Mouse (Mus musculus) hindbrain, embryonic 10.5 days (tissue): ENCODE measurements around the gene Aldh4a1. TPM values are rescaled to one million over a fixed set of nuclear protein-coding genes. Genes with fewer than 3 reads are reported as not detected.

Source experiments
- DNase-seq: peaks from one replicate; pipeline ENCODE4 v3.0.0-alpha.2; 2017; ENCODE audit warnings: low spot score
- H3K27ac ChIP-seq: fragments of 300-500 bp; sonication (generic); 2 replicates; pipeline ENCODE4 v1.5.1; 2016; ENCODE audit warnings: mild to moderate bottlenecking, moderate library complexity
- H3K27me3 ChIP-seq: fragments of 300-500 bp; sonication (generic); 2 replicates; pipeline ENCODE4 v1.6.1; 2016; ENCODE audit warnings: mild to moderate bottlenecking; ENCODE audit not compliant: poor library complexity, insufficient read depth, severe bottlenecking
- H3K36me3 ChIP-seq: fragments of 300-500 bp; sonication (generic); 2 replicates; pipeline ENCODE4 v1.6.1; 2016; ENCODE audit warnings: mild to moderate bottlenecking, moderate library complexity
- H3K4me1 ChIP-seq: fragments of 300-500 bp; sonication (generic); replicated peaks from 2 replicates; pipeline ENCODE4 v1.6.1; 2016; ENCODE audit warnings: mild to moderate bottlenecking
- H3K4me3 ChIP-seq: fragments of 300-500 bp; sonication (generic); 2 replicates; pipeline ENCODE4 v1.5.1; 2016; ENCODE audit warnings: mild to moderate bottlenecking, moderate library complexity
- H3K9me3 ChIP-seq: fragments of 300-500 bp; sonication (generic); 2 replicates; pipeline ENCODE4 v1.6.1; 2016; ENCODE audit warnings: mild to moderate bottlenecking, moderate library complexity
- WGBS: fragments of 180-500 bp; shearing (Covaris S2); methylation state at CpG from one replicate; pipeline ENCODE4 v1.1.7; 2016; 5-methylcytosine and 5-hydroxymethylcytosine counted together
- polyA plus RNA-seq: library from polyadenylated mRNA; unstranded; fragments of >200 nt; fragmentation: Nextera tagmentation; extraction: Ambion mirVana; gene quantifications from 2 replicates; pipeline ENCODE4 v1.2.1, GENCODE M21; 2016

Gene Aldh4a1
- polyA plus RNA-seq, 1 experiment from 2014 or later = 22.5 TPM

DNA sequence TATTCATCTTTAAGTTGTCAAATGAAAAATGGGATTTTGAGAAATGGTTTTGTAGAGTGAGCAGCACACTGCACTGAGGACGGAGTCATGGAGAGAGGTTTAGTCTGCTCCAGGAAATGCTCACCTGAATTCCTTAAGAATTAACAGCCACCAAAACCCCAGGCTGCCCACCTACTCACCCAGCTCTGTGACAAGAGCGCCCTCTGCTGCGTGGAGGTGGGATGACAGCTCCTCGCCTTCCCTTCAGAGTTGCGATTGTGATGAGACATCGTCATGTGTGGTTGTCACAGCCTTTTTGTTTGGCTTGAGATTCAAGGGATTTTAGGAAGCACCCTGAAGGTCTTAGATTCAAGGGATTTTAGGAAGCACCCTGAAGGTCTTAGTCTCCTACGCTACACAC is 13.7 kb downstream of the Aldh4a1 start:
- 29% methylated on average over 7 of the region's 7 CpGs for WGBS

DNA sequence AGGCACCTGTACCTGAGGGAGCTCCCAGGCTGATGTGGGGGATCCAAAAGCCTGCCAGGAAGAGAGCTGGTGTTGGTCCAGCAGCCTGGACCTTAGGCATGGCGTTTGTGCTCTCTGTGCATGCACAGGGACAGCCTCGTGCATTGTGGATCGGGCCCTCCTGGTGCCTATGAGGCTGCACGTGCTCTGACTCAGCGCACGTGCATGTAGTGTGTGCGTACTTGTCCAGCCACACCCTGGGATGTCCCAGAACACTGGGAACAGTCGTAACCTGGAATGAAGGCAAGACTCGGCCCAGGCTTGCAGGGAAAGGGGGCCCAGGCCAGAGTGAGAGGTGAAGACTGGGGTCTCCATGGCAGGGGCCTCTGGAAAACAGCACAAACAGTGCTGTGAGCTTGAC is 15.2 kb downstream of the Aldh4a1 start:
- Histone ChIP-seq H3K36me3 (peaks cover 20% of the 10 kb centered on the region), H3K27ac (no peak overlapping the region), H3K4me3 (no peak overlapping the region), H3K27me3 (peaks cover 27% of the 10 kb centered on the region), H3K4me1 (peaks cover 36% of the 10 kb centered on the region), H3K9me3 (no peaks in the 10 kb centered on the region)
- no peak for DNase-seq
- WGBS = 89% methylated on average over 9 of the region's 9 CpGs

More for the DNA sequence above, 13.7 kb downstream of the Aldh4a1 start:
- H3K4me1 ChIP-seq = peaks cover 23% of the 10 kb centered on the region
- H3K9me3 ChIP-seq = no peaks in the 10 kb centered on the region
- no peak overlapping the region for H3K27ac ChIP-seq
- peak; percentile 70 for DNase-seq
- H3K27me3 ChIP-seq = peaks cover 12% of the 10 kb centered on the region
- no peak overlapping the region for H3K4me3 ChIP-seq
- H3K36me3 ChIP-seq = peaks cover 20% of the 10 kb centered on the region

DNA sequence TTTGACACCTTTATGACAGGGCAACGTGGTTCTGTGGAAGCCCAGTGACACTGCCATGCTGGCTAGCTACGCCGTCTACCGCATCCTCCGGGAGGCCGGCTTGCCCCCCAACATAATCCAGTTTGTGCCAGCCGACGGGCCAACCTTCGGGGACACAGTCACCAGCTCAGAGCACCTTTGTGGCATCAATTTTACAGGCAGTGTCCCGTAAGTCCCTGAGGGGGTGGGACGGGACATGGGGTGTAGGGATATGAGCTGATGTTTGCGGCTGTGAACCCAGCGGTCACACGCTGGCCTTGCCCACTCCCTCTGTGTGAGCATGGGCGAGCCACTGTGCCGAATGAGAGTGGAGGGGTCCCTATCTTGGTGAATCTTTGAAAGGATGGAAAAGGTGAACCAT is 15.7 kb downstream of the Aldh4a1 start:
- H3K9me3 ChIP-seq = no peaks in the 10 kb centered on the region
- H3K27me3 ChIP-seq = peaks cover 32% of the 10 kb centered on the region
- no peak overlapping the region for H3K27ac ChIP-seq
- DNase-seq = no peak
- H3K4me1 ChIP-seq = peaks cover 36% of the 10 kb centered on the region
- no peak overlapping the region for H3K4me3 ChIP-seq
- WGBS = 94% methylated on average over 16 of the region's 16 CpGs
- H3K36me3 ChIP-seq = peaks cover 20% of the 10 kb centered on the region

DNA sequence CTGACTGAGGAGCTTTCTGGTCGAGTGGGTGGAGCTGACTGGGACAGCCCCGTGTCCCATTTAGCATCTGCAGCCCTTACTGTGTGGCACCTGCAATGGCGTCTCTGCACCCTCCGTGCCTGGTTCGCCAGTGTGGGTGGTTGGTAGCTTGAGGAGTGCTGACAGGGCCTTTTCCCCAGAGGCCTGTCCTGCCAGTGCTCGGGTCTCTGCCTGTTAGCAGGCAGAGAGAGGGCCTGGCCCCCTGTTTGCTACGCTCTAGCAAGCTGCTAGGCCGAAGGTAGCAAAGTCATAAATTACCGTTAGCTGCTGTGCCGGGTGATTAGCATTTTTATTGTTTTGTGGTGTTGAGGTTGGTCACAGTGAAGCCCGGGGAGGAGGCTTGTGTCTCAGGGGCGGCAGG is 17.1 kb downstream of the Aldh4a1 start:
- Histone ChIP-seq H3K4me1 (peaks cover 41% of the 10 kb centered on the region), H3K27ac (peak overlapping the region; percentile 63; the same call in 1 of the 2 replicates), H3K9me3 (no peaks in the 10 kb centered on the region), H3K27me3 (peaks cover 38% of the 10 kb centered on the region), H3K4me3 (no peak overlapping the region), H3K36me3 (peaks cover 22% of the 10 kb centered on the region)
- WGBS = 31% methylated on average over 12 of the region's 12 CpGs
- no peak for DNase-seq

DNA sequence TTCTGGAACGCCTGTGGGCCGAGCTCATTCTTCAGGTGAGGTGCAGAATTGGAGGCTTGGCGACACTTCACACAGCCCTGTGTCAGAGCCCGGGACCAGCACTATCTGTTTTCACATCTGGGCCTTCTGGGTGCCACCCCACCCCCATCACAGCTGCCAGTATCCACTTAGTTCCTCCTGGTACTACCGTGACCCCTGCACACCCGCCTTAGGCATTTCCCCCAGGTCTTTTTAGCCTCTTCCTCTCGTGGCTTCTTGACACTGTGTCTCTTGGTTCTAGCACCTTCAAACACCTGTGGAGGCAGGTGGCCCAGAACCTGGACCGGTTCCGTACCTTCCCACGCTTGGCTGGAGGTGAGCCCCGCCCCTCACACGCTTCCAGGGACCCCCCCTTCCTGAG is 17.7 kb downstream of the Aldh4a1 start:
- 0 out of 2 replicates have a peak overlapping the region, but pooled peaks have one; percentile 63 for H3K27ac ChIP-seq
- H3K27me3 ChIP-seq = peaks cover 38% of the 10 kb centered on the region

DNA sequence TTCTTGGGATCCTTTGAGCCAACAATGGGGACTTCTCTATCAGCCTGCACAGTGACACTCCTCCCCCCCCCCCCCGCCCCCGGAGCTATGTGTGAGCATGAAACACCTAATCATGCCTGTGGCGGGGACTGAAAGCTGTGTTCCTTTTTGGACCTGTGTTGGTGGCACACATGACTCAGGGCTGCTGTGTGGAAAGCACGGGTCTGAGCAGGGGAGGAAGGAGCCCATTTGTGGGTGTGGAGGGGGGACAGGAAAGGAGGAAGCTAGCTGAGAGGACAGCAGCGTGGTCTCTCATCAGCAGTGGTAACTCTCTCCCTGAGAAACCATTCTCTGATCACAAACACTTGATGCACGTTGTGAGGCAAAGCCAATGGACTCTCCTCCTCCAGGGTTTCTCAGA is 18.1 kb downstream of the Aldh4a1 start:
- H3K9me3 ChIP-seq = no peaks in the 10 kb centered on the region
- H3K36me3 ChIP-seq = peaks cover 25% of the 10 kb centered on the region
- WGBS = 58% methylated on average over 6 of the region's 6 CpGs
- H3K4me1 ChIP-seq = peaks cover 41% of the 10 kb centered on the region
- H3K27me3 ChIP-seq = peaks cover 38% of the 10 kb centered on the region
- H3K4me3 ChIP-seq = no peak overlapping the region
- H3K27ac ChIP-seq = no peak overlapping the region
- DNase-seq = no peak

More for the DNA sequence above, 17.7 kb downstream of the Aldh4a1 start:
- H3K4me3 ChIP-seq = no peak overlapping the region
- peaks cover 26% of the 10 kb centered on the region for H3K36me3 ChIP-seq
- H3K4me1 ChIP-seq = peaks cover 41% of the 10 kb centered on the region
- H3K9me3 ChIP-seq = no peaks in the 10 kb centered on the region
- 71% methylated on average over 12 of the region's 12 CpGs for WGBS
- DNase-seq = no peak

DNA sequence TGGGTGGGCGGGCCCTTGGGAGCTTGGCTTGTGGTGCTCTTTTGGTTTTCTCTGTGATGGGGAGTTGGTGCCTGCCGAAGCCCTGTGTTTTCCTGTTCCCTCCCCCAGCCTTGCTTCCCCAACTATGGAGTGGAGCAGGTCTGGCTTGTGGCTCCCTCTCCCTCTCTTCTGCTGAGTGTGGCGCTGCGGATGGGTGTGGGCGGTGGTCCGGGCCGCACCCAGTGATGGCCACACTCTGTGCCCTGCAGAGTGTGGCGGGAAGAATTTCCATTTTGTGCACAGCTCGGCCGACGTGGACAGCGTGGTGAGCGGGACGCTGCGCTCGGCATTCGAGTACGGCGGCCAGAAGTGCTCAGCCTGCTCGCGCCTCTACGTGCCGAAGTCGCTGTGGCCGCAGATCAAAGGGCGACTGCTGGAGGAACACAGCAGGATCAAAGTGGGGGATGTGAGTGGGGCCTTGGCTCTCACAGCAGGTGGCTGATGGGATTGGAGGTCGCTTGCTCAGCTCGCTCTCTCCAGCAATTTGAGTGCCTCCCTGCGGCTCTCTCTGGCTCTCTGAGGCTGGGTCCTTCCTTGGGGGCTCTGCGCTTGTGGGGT is 19.3 kb downstream of the Aldh4a1 start:
- peaks cover 26% of the 10 kb centered on the region for H3K36me3 ChIP-seq
- DNase-seq = peak; percentile 50
- H3K4me3 ChIP-seq = peak overlapping the region; percentile 45
- peaks cover 38% of the 10 kb centered on the region for H3K27me3 ChIP-seq
- peaks cover 41% of the 10 kb centered on the region for H3K4me1 ChIP-seq
- H3K9me3 ChIP-seq = no peaks in the 10 kb centered on the region
- peak overlapping the region; percentile 65 for H3K27ac ChIP-seq
- WGBS = 2% methylated on average over 30 of the region's 30 CpGs

DNA sequence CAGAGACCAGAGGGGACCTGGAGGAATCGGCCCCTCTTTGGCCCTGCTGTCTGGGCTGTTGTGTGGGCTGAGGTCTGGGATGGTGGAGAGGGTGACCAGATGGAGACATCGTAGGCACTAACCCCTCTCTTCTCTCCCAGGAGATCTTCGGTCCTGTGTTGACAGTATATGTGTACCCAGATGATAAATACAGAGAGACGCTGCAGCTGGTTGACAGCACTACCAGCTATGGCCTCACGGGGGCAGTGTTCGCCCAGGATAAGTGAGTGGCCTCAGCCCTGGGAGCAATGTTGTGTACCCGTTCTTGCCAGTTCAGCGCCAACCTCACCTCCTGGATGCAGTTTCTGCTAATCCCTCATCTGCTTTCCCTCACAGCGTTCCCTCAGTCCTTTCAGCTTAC is 21.3 kb downstream of the Aldh4a1 start:
- whole genome bisulfite sequencing = 18% methylated on average over 9 of the region's 9 CpGs
- Histone ChIP-seq H3K9me3 (no peaks in the 10 kb centered on the region), H3K4me3 (no peak overlapping the region), H3K27me3 (peaks cover 38% of the 10 kb centered on the region), H3K27ac (no peak overlapping the region), H3K4me1 (peaks cover 41% of the 10 kb centered on the region), H3K36me3 (peaks cover 29% of the 10 kb centered on the region)
- peak; percentile 86 for DNase-seq

DNA sequence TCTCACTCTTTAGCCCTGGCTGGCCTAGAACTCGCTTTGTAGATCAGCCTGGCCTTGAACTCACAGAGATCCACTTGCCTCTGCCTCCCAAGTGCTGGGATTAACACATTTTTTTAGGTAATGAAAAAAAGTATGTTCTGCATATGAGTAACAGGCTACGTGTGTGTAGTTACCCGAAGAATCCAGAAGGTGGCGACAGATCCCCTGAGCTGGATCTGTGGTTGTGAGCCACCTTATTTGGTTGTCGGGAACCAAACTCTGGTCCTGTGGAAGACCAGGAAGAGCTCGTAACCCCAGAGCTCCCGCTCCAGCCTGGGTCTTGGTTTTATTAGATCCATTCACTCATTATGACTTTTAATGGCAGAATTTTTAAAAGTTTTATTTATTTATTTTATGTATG is 24.2 kb downstream of the Aldh4a1 start:
- peaks cover 25% of the 10 kb centered on the region for H3K4me1 ChIP-seq
- DNase-seq = no peak
- 85% methylated on average over 7 of the region's 7 CpGs for WGBS

DNA sequence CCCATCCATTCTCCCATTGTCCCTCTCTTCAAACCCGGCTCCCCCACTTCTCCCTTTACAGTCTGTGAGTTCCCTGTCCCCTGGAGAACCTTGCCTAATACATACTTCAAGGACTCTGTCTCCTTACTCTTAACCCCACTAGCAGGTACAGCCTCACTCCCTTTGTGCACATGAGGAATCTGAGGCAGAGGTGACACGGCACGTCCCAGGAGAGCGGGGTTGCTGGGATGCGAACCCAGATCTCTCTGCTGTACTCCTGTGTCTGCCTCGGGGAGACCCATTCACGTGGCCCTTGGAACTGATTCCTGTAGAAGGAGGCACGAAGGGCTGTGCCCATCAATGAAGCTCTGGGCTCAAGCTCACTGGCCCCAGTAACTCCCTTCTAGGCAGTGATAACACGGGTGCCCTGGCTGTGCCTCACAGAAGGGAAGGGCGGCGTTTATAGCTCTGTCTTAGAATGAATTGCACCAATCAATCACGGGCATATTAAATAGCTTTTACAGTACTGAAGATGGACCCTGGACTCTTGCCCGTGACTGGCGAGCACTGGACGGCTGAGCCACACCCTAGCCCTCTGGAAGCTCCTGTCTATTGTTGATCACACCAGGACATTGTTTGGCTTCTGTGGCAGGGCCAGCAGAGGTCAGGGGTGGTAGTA is 27.5 kb downstream of the Aldh4a1 start:
- WGBS = 82% methylated on average over 15 of the region's 15 CpGs
- Histone ChIP-seq H3K27me3 (peaks cover 5% of the 10 kb centered on the region), H3K4me3 (no peak overlapping the region), H3K36me3 (peaks cover 22% of the 10 kb centered on the region), H3K4me1 (peaks cover 12% of the 10 kb centered on the region), H3K27ac (peak overlapping the region; percentile 36), H3K9me3 (no peaks in the 10 kb centered on the region)
- DNase-seq = no peak

More for the DNA sequence above, 24.2 kb downstream of the Aldh4a1 start:
- H3K27ac ChIP-seq = no peak overlapping the region
- peaks cover 29% of the 10 kb centered on the region for H3K36me3 ChIP-seq
- H3K9me3 ChIP-seq = no peaks in the 10 kb centered on the region
- peaks cover 20% of the 10 kb centered on the region for H3K27me3 ChIP-seq
- H3K4me3 ChIP-seq = no peak overlapping the region

DNA sequence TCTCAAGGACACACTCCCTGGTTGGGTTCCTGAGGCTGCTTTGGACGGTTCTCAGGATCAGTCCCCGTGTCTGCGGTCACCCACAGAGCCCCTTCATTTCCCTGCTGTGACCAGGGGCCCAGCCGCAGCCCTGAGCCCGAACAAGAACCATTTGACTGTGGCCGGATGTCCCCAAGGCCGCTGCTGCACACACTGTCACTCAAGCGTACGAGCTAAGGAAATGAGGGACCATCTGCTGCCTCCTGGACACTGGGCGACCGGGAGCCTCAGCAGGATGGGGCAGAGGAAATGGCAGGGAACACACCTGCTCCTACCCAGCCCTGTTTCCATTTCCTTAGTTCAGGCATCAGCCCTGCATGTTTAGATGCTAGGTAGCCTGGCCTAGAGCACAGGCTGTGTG is 28.2 kb downstream of the Aldh4a1 start:
- no peak overlapping the region for H3K4me3 ChIP-seq
- H3K27me3 ChIP-seq = peaks cover 5% of the 10 kb centered on the region
- H3K9me3 ChIP-seq = no peaks in the 10 kb centered on the region
- H3K27ac ChIP-seq = peak overlapping the region; percentile 36
- WGBS = 64% methylated on average over 11 of the region's 11 CpGs
- peaks cover 12% of the 10 kb centered on the region for H3K4me1 ChIP-seq
- peaks cover 18% of the 10 kb centered on the region for H3K36me3 ChIP-seq
- no peak for DNase-seq

DNA sequence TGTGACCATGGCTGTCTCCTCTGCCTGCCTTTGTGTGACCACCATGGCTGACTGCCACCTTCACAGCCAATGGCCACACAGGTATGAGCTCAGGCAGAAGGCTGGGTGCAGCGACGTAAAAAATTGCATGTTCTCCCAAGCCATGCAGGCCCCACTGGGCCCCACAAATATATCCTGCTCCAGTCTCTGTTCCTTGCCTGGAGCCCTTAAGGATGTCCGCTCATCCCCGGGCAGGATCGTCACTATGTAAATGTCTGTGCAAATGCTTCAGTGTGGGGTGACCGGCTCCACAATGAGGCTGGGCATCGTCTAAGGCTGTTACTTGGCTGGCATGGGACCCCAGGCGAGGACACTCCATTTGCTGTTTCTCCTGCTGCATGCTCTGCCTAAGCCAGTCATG is 30.6 kb downstream of the Aldh4a1 start, which contains the start of gene Tas1r2:
Tas1r2 (plus strand) TSS at position 301 of the 400 bp plus-strand sequence.
- H3K9me3 ChIP-seq = no peaks in the 10 kb centered on the region
- no peak within 1 kb of the TSS for H3K27ac ChIP-seq
- WGBS = 90% methylated on average over 8 of the region's 8 CpGs
- H3K4me3 ChIP-seq = no peak within 1 kb of the TSS
- DNase-seq = no peak
- H3K36me3 ChIP-seq = peaks cover 5% of the 10 kb centered on the region
- peaks cover 5% of the 10 kb centered on the region for H3K27me3 ChIP-seq
- peaks cover 12% of the 10 kb centered on the region for H3K4me1 ChIP-seq

DNA sequence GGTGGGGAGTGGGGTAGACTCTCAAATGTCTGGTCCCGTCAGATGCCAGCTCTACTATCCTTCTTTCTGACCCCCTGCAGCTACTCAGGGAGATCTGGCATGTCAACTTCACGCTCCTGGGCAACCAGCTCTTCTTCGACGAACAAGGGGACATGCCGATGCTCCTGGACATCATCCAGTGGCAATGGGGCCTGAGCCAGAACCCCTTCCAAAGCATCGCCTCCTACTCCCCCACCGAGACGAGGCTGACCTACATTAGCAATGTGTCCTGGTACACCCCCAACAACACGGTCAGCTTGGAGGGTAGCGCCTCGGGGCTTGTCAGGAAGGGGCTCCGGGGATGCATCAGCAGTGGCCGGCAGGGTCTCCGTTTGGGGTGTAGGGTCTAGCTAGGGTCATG is 39.2 kb downstream of the Aldh4a1 start:
- 91% methylated on average over 14 of the region's 14 CpGs for WGBS
- no peak overlapping the region for H3K27ac ChIP-seq
- H3K4me1 ChIP-seq = no peaks in the 10 kb centered on the region
- no peak for DNase-seq
- H3K4me3 ChIP-seq = no peak overlapping the region
- peaks cover 7% of the 10 kb centered on the region; the same call in 1 of the 2 replicates for H3K27me3 ChIP-seq
- no peaks in the 10 kb centered on the region for H3K36me3 ChIP-seq
- 0 out of 2 replicates have a peak, but pooled peaks cover 3% of the 10 kb centered on the region for H3K9me3 ChIP-seq
